Mouse (Mus musculus) layer of hippocampus, postnatal 25 days (tissue): Measurements from ENCODE around the gene Keg1. TPM values are rescaled to one million over a fixed set of nuclear protein-coding genes. Genes with fewer than 3 reads are reported as not detected.
A peak's percentile ranks its signal among the peaks of the same experiment; 100 is the strongest.
"Not testable (repeated sequence)": the region's sequence is repeated elsewhere in the genome, so short reads cannot be mapped to it uniquely, and the experiment has no call there.

Experiments used
- DNase-seq, 2 experiments: peaks; one replicate each; pipeline ENCODE4 v3.0.0; 2022; ENCODE audit warnings: mixed read lengths in 2 of 2, low spot score in 1 of 2; ENCODE audit errors: extremely low spot score in 1 of 2
- total RNA-seq, 2 experiments: library from RNA; stranded (reverse); gene quantifications; 2 replicates each; pipeline ENCODE4 v1.2.3; 2021

Gene Keg1
- not detected for total RNA-seq

DNA sequence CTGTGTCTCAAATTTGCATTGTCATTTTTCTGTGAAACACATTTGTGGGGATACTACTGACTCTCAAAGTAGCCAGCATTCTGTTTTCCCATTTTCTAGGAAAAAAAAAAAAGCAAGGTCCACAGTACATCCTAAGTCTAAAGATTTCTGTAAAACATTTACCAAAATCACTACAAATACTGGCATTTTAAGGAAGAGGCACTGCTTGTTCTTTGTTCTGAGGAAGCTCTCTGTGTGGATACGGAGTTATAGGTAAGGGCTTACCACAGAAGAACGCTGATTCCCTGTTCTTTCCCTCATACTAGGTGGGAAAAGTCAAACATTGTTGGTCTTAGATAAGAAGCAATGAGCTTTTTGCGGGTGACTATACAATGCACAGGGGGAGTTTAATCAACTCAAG is at the start of gene Keg1:
TSS of gene Keg1 (plus strand) at position 197 of the 400 bp plus-strand sequence.
- DNase-seq, result no peak

DNA sequence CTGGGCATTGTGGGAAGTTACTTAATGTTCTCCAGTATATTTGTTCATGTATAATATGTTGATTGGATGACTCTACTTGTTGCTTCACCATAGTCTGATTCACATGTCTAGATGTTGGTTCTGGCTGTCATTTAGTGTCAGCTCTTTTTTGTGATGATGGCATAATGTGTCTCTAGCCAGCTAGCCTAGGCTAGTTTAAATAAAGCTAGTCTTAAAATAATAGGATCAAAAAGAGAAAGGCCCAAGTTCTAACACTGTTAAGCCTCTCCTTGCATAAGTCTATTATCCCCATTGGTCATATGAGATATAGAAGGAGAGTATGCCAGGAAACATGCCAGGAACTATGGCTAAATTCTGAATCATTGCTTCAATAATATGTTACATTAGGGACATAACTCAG is 46.1 kb upstream of the Keg1 start:
- no peak for DNase-seq

DNA sequence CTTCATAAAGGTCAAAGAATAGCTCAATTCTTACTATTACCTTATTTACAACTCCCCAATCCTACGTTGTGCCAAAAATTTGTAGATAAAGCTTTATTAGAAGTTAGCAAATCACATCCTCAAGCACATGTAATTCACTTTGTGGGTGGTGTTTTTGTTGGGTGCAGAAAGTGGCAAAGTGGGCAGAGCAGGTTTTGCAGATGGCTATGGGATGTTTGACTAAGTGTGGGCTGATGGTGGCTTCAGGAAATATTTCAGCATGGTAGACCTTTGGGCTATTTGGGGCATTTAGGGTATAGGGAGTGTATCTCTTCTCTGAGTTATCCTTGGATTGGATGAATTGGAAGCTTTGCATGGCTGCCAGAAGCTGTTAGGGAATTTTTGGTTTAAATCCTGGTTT is 29.4 kb upstream of the Keg1 start:
- DNase-seq, result no peak

DNA sequence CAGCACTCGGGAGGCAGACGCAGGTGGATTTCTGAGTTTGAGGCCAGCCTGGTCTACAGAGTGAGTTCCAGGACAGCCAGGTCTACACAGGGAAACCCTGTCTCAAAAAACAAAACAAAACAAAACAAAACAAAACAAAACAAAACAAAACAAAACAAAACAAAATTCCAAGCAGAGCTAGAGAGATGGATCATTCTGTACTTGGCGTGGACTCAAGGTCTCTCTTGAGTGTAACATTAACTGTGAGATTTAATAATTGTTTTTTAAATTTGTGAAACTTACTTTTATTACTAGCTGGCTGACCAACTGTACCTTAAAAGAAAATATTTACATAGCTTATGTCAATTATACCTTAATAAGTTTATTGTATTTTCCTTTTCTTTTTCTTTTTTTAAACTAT is 27.0 kb upstream of the Keg1 start:
- DNase-seq, result not testable (repeated sequence)

DNA sequence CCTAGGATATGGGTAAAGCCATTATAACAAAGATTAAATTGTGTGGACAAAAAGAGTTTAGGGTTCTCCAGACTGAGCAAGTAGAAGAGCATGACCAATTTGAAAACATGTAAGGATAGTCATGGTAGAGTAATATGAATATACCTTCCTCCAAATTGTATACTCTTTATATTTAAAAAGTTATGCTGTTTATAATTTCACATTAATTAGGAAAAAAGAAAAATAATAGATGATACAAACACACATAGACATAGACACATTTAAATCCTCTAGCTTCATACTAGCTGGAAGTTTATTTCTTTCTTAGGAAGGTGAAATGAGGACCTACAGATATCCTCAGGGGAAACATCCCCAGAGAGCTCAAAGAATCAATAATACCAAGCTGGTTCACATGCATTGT is 25.4 kb upstream of the Keg1 start, which contains the start of gene Olfr1442:
TSS of gene Olfr1442 (plus strand) at position 301 of the 400 bp plus-strand sequence.
- no peak for DNase-seq

DNA sequence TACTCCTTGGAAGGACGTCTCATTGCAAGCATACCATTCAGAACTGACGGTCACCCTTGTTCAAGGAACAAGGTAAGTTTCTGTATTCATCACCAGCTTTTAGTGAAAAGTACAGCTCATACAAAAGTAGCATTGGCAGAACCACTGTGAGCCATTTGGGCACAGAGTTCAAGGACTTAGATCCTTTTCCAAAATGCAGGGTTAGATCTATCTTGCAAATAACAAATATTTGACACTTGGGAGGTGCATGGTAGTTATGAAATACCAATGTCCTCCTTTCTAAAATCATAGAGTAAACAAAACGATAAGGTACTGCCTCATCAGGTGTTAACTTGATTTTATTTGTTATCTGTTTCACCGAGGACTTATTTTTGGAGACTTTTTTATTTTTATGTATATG is 24.5 kb upstream of the Keg1 start:
- DNase-seq, result no peak

DNA sequence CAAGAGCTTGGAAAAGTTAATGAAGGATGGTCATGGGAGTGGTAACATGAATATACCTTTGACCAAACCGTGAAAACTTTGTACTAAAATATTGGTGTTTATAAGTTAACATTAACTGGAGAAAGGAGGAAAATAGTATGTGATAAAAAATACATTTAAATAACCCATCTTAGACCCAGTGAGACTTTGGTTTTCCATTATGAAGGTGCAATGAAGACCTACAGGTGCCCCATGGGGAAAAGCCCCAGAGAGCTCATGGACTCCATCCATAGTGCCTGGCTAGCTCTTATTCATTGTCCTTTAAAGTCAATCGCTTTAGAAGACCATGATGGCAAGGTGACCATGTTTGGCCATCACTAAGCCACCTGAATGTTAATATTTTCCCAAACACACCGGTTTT is 17.8 kb upstream of the Keg1 start, which contains the start of gene Olfr1443:
TSS of gene Olfr1443 (plus strand) at position 301 of the 400 bp plus-strand sequence.
- DNase-seq, result no peak

DNA sequence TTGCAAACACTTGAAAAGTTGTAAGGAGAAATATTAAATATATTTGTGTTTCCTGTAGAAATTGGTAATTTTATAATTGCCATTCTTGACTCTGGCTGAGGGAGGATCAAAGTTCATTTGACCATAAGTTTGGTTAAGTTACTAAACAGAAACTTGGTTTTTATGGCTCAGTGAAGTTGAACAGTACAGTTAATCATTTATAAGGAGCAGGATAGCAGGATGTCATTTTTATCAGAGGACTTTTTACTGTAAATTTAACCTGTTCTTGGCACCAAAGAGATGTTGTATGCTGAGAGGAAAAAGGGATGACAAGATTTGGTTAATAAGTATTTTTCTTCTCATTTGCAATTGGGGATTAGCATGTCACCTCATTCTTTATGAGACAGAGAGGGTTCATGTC is 10.9 kb upstream of the Keg1 start:
- DNase-seq, result no peak

DNA sequence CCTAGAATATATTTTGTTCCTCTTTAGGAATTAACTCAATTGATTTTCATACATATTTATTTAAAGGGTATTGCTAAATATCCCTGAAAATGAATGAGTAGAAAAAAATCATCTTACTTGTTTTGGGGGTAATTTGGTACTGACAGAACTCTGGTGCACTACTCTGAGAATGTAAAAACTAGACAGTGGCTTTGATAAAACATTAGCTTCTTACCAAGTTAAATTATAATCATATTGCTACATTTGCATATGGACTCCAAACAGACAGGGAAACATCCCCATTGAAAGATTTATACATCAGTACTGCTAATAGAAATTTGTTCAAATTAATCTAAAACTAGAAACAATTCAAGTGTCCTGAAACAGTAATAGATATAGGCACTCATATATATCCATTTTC is 10.4 kb upstream of the Keg1 start:
- DNase-seq, result no peak

DNA sequence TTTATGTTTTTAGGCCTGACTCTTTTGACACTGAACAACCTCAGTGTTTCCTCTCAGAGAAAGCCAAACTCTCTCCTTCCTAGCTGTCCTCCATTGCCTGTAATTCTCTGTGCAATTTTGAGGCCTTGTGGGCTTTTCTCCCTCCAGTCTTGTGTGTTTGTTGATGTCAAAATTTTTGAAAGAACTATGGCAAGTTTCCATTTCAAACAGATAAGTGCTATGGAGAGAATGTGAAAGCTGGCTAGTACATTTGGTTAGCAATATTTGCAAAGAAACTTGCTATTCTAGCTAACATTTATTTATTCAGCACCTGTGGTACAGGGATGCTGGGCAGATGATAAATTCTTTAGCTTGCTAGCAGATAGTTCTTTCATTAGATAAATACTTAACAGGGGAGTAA is 635 bp downstream of the Keg1 start:
- no peak for DNase-seq

DNA sequence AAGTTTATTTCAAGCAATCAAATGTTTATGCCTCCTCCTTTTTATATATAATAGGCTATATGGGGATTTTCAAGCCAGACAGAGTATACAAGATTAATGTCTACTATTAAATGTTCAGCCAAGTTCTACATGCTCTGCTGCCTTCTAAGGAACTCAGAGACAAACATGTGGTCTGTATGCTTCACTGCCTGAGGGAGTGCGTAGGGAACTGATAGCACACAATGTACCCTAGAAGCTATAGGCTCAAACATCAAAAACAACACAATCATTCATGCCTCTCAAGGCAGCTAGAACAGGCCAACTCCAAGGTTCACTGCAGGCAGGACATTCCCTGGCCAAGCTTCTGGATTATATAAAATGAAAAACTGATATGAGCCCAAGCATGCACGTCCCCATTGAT is 12.9 kb downstream of the Keg1 start:
- DNase-seq, result no peak

DNA sequence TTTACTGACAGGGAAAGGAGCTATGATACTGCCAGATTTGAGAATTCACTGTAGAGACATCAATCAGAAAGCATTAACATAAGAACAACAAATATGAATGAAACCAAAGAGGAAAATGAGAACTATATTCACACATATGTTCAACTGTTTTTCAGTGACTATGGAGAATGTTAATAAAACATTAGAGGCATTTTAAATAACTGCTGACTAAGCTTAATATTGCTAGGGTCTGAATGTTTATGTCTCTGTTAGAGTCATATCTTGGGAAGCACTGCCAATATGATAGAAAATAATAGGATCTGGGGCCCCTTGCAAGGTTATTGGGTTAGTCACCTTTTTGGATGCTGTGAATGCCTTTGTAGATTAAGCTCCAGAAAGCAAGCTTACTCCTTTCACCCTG is 13.4 kb downstream of the Keg1 start:
- no peak for DNase-seq

DNA sequence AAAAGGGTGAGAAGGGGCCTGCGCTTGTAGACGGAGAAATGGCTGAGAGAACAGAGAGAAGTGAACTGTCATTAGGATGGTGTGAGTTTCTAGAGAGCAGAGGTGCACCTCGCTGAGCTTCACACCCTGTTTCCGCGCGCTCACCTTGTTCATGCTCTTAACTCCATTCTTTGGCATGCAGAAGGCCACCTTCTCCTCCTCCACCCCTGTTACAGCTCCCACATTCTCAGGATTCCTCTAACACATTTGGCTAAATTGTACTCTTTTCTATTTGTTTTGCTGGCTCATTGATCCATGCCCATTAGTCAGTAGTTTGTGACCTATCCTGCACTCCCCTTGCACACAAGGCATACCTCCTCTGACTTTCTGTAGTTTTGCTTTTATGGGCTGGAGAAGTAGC is 23.6 kb downstream of the Keg1 start:
- DNase-seq, result no peak

DNA sequence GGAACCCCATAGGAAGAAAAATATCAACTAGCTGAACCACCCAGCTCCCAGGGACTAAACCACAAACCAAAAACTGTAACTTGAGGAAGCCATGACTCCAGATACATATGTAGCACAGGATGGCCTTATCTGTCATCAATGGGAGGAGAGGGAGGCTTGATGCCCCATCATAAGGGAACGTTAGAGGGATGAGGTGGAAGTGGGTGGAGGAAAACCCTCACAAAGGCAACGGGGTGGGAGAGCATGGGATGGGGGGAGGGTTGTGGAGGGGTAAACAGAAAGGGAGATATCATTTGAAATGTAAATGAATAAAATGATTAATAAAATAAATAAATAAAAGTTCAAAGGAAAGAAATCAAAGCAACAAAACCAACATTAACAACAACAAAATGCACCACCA is 24.9 kb downstream of the Keg1 start:
- DNase-seq, result no peak

DNA sequence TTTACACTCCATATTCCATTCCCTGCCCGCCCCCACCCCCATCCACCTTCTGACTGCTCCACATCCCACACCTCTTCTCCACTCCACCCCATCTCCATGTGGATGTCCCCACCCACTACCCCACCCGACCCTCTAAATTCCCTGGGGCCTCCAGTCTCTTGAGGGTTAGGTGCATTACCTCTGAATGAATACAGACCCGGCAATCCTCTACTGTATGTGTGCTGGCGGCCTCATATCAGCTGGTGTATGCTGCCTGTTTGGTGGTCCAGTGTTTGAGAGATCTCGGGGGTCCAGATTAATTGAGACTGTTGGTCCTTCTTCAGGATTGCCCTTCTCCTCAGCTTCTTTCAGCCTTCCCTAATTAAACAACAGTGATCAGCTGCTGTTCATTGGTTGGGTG is 25.3 kb downstream of the Keg1 start:
- not testable (repeated sequence) for DNase-seq

DNA sequence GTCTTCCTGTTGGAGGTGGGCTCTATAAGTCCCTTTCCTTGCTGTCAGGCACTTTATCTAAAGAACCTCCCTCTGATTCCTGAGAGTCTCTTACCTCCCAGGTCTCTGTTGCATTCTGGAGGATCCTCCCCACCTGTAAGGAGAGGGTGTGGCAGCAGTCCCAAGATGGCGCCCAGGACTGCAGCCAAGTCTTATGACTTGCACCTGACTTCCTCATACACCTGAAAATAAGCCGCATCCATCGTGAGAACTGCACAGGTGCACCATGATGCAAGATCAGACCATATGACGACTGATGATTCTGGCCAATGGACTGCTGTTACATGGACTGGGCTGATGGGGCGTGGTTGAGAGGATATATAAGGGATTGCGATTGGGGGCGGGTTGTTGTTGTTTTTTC is 26.0 kb downstream of the Keg1 start:
- not testable (repeated sequence) for DNase-seq

DNA sequence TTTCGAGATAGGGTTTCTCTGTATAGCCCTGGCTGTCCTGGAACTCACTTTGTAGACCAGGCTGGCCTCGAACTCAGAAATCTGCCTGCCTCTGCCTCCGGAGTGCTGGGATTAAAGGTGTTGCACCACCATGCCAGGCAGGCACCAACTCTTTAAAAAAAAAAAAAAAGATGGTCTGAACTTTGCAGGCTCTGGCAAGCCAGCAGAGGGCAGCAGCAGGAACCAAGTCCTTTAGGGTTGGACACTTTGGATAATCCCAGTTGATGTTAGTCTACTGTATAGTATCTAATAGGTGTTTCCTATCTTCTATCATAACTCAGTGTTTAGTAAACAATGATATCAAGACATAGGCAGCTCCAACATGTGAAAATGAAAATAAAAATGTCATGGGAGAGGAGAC is 26.7 kb downstream of the Keg1 start:
- DNase-seq, result peak in 1 of 2 experiments; percentile 54

DNA sequence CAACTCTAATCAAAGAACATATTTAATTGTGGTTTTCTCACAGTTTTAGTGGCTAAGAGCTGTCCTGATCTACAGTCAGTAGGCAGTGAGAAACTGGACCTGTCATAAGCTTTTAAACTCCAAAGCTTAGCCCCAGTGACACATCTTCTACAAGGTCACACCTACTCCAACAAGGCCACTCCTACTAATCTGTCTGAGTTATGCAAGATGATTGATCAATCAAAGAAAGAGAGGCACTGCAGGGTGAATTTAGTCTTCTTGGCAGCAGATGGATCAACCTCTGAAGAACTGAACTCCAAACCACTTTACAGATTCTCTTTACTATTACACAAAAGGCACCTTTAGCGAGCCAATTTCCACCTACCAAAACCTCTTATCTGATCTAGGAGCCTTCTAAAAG is 30.3 kb downstream of the Keg1 start:
- DNase-seq, result no peak

DNA sequence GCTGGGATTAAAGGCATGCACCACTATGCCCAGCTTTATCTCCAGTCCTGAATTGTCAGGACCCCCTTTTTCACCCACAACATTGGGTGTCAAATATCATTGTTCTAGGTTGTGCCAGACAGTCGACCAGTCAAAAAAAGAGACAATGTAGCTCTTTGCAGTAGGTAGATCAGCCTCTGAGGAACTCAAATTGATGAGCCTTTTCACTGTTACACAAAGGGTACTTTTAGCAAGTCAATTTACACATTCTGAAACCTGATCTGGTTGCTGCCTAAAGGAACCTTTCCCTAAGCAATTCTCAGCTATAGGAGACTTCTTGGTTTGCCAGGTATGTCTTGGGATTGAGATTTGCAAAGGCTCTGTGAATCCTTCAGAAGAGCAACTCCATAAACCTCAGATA is 35.5 kb downstream of the Keg1 start:
- DNase-seq, result no peak

DNA sequence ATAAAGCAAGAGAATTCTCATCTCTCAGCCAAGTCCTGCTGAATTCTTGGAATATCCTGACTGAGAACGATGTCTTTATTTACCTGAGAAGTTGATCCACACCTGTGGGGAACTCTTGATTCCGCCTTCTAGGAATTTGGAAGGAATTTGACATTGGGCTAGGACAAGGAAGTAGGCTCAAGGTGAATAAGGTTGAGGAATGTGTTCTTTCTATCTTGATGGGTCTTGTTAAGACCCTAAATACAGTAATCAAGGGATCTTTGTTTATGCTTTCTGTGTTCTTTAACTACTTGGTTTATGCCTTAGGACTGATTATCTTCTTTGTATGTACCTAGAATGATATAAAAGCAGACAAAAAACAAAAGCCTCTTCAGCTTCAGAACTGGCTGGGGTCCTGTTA is 36.4 kb downstream of the Keg1 start:
- no peak for DNase-seq

DNA sequence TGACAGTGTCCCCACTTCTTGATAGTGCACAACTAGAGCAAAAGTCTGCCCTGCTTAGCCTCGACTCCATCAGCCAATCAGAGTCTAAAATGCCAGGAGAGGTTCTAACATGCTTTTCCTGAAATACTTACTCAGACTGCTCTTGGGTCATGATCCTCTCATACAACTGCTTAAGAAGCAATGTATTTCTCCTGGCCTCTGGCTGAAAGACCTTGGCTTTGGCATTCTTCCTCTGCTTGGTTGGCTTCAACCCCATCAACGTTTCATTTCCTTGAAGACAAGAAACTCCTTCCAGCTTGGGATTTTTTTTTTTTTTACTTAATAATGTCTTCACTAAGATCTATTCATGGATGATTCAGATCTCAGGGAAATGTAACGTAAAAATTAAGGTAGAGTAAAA is 60.7 kb downstream of the Keg1 start:
- DNase-seq, result no peak

DNA sequence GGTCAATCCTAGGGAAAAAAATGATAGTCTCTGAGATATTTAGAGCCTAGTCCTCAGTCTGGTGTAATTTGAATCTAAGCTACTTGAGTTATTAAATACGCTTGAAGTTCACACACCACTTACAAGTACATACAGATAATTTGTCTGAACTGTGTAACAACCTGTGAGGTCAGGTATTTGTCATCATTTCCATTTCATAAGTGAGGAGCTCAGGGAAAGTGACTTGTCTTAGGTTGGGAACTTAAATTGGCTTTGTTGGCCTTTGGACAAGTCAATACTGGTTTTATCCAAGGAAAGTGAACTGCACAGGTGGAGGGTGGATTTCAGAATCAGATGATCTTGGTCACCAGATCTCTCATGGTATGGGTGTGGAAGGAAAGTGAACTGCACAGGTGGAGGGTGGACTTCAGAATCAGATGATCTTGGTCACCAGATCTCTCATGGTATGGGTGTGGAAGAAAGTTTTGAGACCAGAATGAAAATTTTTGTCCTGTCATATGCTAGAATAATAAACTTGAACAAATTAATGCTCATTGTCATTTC is 63.4 kb downstream of the Keg1 start:
- DNase-seq, result no peak

DNA sequence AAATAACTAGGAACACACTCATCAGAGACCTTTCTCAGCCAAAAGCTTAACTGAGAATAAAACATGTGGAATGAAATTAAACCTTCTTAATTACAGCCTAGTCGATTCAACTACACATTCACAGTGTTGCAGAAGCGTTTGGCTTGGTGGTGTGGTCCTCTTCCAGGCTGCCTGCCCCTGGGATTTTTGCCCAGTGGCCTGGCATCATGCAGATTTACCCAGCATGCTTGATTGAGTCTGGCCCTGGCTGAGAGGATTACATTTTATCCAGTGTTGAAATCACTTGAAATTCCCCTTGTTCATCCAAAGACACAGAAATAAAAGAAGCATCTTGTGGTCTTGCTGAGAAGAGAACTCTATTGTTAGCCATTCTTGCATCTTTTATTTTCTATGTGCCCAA is 64.1 kb downstream of the Keg1 start:
- peak; percentile 15 to 36 for DNase-seq
